Mouse (Mus musculus) myocyte (in vitro differentiated cells): ENCODE measurements around the gene Sobp.

Source experiments
- E2F4 ChIP-seq: IDR thresholded peaks from one replicate; pipeline ENCODE4 v1.6.1; 2011; ENCODE audit warnings: mild to moderate bottlenecking, control low read depth, moderate library complexity; ENCODE audit not compliant: insufficient read depth
- MAX ChIP-seq: IDR thresholded peaks from one replicate; pipeline ENCODE4 v1.6.1; 2011; ENCODE audit warnings: low read depth, mild to moderate bottlenecking, control low read depth
- MYOD1 ChIP-seq, 3 experiments: IDR thresholded peaks; one replicate each; pipeline ENCODE4 v1.6.1; 2011; ENCODE audit warnings: control low read depth in 2 of 3, low read depth in 2 of 3, mild to moderate bottlenecking in 2 of 3, moderate library complexity in 1 of 3; ENCODE audit not compliant: insufficient read length in 2 of 3, control insufficient read depth in 1 of 3
- MYOG ChIP-seq, 3 experiments: IDR thresholded peaks; one replicate each; pipeline ENCODE4 v1.6.1; 2011; ENCODE audit warnings: control low read depth in 2 of 3, low read depth in 2 of 3, mild to moderate bottlenecking in 2 of 3; ENCODE audit not compliant: insufficient read length in 2 of 3, control insufficient read depth in 1 of 3, insufficient read depth in 1 of 3
- POLR2A ChIP-seq: IDR thresholded peaks from one replicate; pipeline ENCODE4 v1.6.1; 2011; ENCODE audit warnings: low read depth, mild to moderate bottlenecking, control low read depth, moderate library complexity; ENCODE audit not compliant: insufficient read length
- POLR2AphosphoS2 ChIP-seq: IDR thresholded peaks from one replicate; pipeline ENCODE4 v1.6.1; 2011; ENCODE audit warnings: low read depth, control low read depth; ENCODE audit not compliant: insufficient read length
- SRF ChIP-seq: IDR thresholded peaks from one replicate; pipeline ENCODE4 v1.6.1; 2011; ENCODE audit warnings: low read depth; ENCODE audit not compliant: control insufficient read depth, insufficient read length
- TCF12 ChIP-seq: IDR thresholded peaks from one replicate; pipeline ENCODE4 v1.6.1; 2011; ENCODE audit warnings: mild to moderate bottlenecking, control low read depth; ENCODE audit not compliant: poor library complexity, insufficient read depth, severe bottlenecking
- TCF3 ChIP-seq: IDR thresholded peaks from one replicate; pipeline ENCODE4 v1.6.1; 2011; ENCODE audit warnings: low read depth, control low read depth; ENCODE audit not compliant: insufficient read length
- USF1 ChIP-seq: IDR thresholded peaks from one replicate; pipeline ENCODE4 v1.6.1; 2011; ENCODE audit warnings: low read depth, mild to moderate bottlenecking, control low read depth, moderate library complexity

- no peak for TF ChIP-seq POLR2A
- TF ChIP-seq E2F4, result no peak
- TF ChIP-seq MYOD1 (IDR thresholded peaks at IDR 0.05; ENCODE audit: control insufficient read depth in 1 of 3, insufficient read length in 2 of 3, low read depth in 2 of 3), result no peak
- no peak for TF ChIP-seq MAX
- no peak for TF ChIP-seq TCF12
- TF ChIP-seq SRF, result no peak
- TF ChIP-seq MYOG (IDR thresholded peaks at IDR 0.05; ENCODE audit: control insufficient read depth in 1 of 3, insufficient read depth in 1 of 3, insufficient read length in 2 of 3, low read depth in 2 of 3), result no peak
- TF ChIP-seq POLR2AphosphoS2, result no peak
- no peak for TF ChIP-seq USF1
- TF ChIP-seq TCF3, result no peak
These were observed 90.8 kb downstream of the Sobp start for GRCm38 (mm10) chr10:43083288-43084086.
